Mouse (Mus musculus) neural tube, embryonic 15.5 days (tissue): ENCODE data around the gene Lsm4. TPM values are rescaled to one million over a fixed set of nuclear protein-coding genes. Genes with fewer than 3 reads are reported as not detected.

Experiments
- ATAC-seq: fragments of 200-750 bp; cut with Nextera tagmentation; 2 replicates; pipeline ENCODE4 v1.8.0; 2017; ENCODE audit warnings: mild to moderate bottlenecking, moderate TSS enrichment, moderate library complexity; ENCODE audit not compliant: low FRiP score
- H3K27ac ChIP-seq: fragments of 300-500 bp; sonication (generic); replicated peaks from 2 replicates; pipeline ENCODE4 v1.5.1; 2015; ENCODE audit warnings: mild to moderate bottlenecking, inconsistent platforms
- H3K27me3 ChIP-seq: fragments of 300-500 bp; sonication (generic); replicated peaks from 2 replicates; pipeline ENCODE4 v1.6.1; 2015; ENCODE audit warnings: inconsistent platforms
- H3K36me3 ChIP-seq: fragments of 300-500 bp; sonication (generic); 2 replicates; pipeline ENCODE4 v1.6.1; 2015; ENCODE audit warnings: inconsistent platforms
- H3K4me1 ChIP-seq: fragments of 300-500 bp; sonication (generic); 2 replicates; pipeline ENCODE4 v1.6.1; 2015; ENCODE audit warnings: inconsistent platforms
- H3K4me2 ChIP-seq: fragments of 300-500 bp; sonication (generic); 2 replicates; pipeline ENCODE4 v1.6.1; 2015; ENCODE audit warnings: inconsistent platforms, mild to moderate bottlenecking, moderate library complexity
- H3K4me3 ChIP-seq: fragments of 300-500 bp; sonication (generic); replicated peaks from 2 replicates; pipeline ENCODE4 v1.5.1; 2015; ENCODE audit warnings: mild to moderate bottlenecking, inconsistent platforms
- H3K9ac ChIP-seq: fragments of 300-500 bp; sonication (generic); replicated peaks from 2 replicates; pipeline ENCODE4 v1.6.1; 2015; ENCODE audit warnings: mild to moderate bottlenecking, inconsistent platforms
- H3K9me3 ChIP-seq: fragments of 300-500 bp; sonication (generic); replicated peaks from 2 replicates; pipeline ENCODE4 v1.6.1; 2016; ENCODE audit warnings: inconsistent platforms
- WGBS: fragments of 180-500 bp; shearing (Covaris S2); methylation state at CpG from one replicate; pipeline ENCODE4 v1.1.7; 2015; ENCODE audit warnings: mixed read lengths; 5-methylcytosine and 5-hydroxymethylcytosine counted together
- polyA plus RNA-seq: library from polyadenylated mRNA; unstranded; fragments of >200 nt; fragmentation: Nextera tagmentation; extraction: Ambion mirVana; gene quantifications from 2 replicates; pipeline ENCODE4 v1.2.1, GENCODE M21; 2015

Lsm4 gene
- polyA plus RNA-seq, 1 experiment from 2014 or later: 191 TPM

DNA sequence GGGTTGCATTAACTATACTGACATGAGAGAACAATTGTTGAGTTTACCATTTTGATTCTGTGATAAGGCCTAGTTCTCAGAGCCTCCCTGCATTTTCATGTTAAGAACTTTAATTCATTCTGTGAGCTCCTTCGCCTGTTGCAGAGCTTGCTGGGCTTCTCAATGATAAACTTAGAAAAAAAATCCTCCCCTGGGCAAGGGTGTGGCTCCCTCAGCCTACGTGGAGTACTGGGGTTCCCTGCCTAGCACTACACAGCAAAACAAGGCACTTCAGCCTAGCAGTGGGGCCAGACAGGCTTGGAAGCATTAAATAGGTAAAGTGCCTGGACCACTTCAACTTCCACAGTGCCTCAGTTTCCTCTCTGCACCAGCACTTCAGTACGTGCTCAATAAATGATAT, 8.4 kb downstream of the Lsm4 start:
- Histone ChIP-seq H3K4me1 (peaks cover 13% of the 10 kb centered on the region), H3K4me2 (no peak overlapping the region), H3K4me3 (no peak overlapping the region), H3K27ac (no peak overlapping the region), H3K36me3 (peaks cover 24% of the 10 kb centered on the region), H3K27me3 (no peaks in the 10 kb centered on the region), H3K9ac (no peak overlapping the region), H3K9me3 (no peaks in the 10 kb centered on the region)
- WGBS: 77% methylated on average over 3 of the region's 3 CpGs
- ATAC-seq: no peak

DNA sequence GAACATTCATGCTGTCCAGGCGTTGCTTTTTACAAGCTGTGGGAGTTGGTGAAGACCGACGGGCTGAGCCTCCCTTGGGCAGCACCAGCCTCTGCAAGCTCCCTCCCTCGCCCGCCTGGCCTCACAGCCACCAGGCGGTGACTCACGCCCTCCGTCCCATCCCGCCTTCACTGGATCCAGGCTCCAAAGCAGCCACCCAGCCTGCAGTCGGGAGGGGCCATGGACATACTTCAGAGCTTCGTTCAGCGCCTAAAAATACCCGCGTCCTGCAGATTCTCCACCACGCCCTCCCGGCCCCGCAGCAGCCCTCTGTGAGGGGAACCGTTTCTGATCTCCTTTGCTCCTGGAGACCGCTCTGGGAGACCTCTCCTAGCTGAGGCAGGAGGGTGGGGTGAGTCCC, 9.1 kb downstream of the Lsm4 start:
- no peak overlapping the region for H3K27ac ChIP-seq
- no peak for ATAC-seq
- 0 out of 2 replicates have a peak overlapping the region, but pooled peaks have one; percentile 17 for H3K9ac ChIP-seq

DNA sequence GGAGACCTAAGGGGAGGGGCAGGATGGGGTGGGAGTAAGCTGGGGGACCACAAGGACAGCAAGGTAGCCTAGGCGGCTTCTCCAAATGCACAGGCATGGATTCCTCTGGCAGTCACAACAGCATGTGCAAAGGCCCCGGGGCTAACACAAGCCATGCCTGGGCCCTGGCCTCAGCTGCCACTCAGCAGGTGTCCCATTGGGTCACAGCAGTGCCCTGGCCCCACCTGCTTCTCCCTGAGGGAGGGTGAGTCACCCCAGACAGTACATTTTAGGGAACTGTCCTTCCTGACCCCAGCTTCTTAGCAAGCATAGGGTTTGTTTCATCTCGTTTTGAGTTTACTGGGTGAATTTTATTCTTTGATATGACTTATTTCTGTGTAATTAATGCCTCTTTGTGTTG, 9.6 kb downstream of the Lsm4 start:
- Histone ChIP-seq H3K9me3 (no peaks in the 10 kb centered on the region), H3K4me1 (peaks cover 13% of the 10 kb centered on the region), H3K27me3 (no peaks in the 10 kb centered on the region), H3K9ac (0 out of 2 replicates have a peak overlapping the region, but pooled peaks have one; percentile 17), H3K36me3 (peaks cover 20% of the 10 kb centered on the region), H3K4me3 (no peak overlapping the region), H3K27ac (no peak overlapping the region), H3K4me2 (no peak overlapping the region)
- WGBS: 62% methylated on average over 3 of the region's 3 CpGs
- ATAC-seq: no peak

More for the DNA sequence above, 9.1 kb downstream of the Lsm4 start:
- no peaks in the 10 kb centered on the region for H3K9me3 ChIP-seq
- 11% methylated on average over 19 of the region's 19 CpGs for WGBS
- H3K36me3 ChIP-seq: peaks cover 24% of the 10 kb centered on the region
- H3K4me1 ChIP-seq: peaks cover 13% of the 10 kb centered on the region
- peak overlapping the region; percentile 19 for H3K4me2 ChIP-seq
- no peaks in the 10 kb centered on the region for H3K27me3 ChIP-seq
- no peak overlapping the region for H3K4me3 ChIP-seq

DNA sequence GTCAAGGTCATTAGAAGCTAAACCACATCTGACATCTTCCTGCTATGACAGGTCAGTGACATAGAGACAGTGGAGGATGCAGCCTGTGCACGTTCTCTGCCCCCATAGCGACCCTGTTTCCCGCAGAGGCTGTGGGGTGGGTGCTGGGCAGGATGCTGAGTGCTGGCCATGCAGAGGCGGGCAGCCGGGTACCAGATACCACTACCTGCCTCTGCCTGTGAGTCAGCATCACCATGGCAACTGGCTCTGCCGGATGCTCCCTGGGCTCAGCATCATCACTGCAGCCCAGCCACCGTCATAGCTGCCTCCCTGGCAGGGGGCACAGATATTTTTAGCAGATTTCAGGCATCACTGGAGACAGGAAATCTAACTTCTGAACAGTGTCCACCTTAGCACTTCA, 11.2 kb downstream of the Lsm4 start:
- peak; percentile 69 for ATAC-seq
- peaks cover 5% of the 10 kb centered on the region for H3K36me3 ChIP-seq
- no peak overlapping the region for H3K9ac ChIP-seq
- no peak overlapping the region for H3K27ac ChIP-seq
- no peak overlapping the region for H3K4me3 ChIP-seq
- H3K4me1 ChIP-seq: peaks cover 13% of the 10 kb centered on the region
- 33% methylated on average over 7 of the region's 7 CpGs for WGBS
- no peak overlapping the region for H3K4me2 ChIP-seq
- H3K27me3 ChIP-seq: no peaks in the 10 kb centered on the region
- H3K9me3 ChIP-seq: no peaks in the 10 kb centered on the region

DNA sequence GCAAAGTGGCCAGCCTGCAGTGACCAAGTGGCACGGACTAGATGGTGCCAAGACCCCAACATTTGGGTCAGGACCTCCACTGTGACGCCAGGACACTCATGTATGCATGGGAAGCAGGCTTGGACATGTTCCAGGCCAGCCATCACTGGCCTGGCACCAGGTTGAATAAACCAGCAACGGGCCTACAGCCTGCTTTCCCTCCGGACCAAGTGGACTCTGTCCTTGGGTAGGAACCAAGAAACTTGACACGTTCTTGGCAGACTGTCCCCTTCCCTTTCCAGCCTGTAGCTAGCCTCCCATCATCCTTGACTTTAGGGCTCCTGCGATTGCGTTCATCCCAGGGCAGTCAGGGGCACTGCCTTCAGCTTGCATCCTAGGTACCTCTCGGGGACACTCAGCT, 14.5 kb downstream of the Lsm4 start:
- Histone ChIP-seq H3K4me2 (no peak overlapping the region), H3K27ac (no peak overlapping the region), H3K4me3 (no peak overlapping the region), H3K36me3 (no peaks in the 10 kb centered on the region), H3K9me3 (no peaks in the 10 kb centered on the region), H3K4me1 (peaks cover 26% of the 10 kb centered on the region), H3K27me3 (no peaks in the 10 kb centered on the region), H3K9ac (no peak overlapping the region)
- no peak for ATAC-seq
- WGBS: 86% methylated on average over 8 of the region's 8 CpGs

DNA sequence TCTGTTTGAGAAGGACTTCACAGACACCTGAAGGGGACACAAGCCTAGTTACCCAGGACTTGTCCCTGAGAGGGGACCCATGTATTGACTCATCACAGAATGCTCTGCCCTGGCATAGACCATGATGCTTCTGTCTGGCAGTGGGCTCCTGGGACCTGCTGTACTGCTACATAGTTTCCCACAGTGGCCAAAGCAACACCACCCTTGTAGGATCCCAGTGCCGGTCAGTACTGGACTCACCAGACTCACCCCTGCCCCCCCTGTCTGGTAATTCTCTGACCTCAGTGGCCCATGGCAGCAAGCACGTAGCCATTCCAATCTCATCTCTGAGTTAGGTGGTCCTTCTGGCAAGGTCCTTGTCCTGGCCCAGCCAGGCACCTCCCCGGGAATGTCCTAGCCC, 15.1 kb downstream of the Lsm4 start:
- 97% methylated on average over 3 of the region's 3 CpGs for WGBS
- H3K36me3 ChIP-seq: no peaks in the 10 kb centered on the region
- H3K27ac ChIP-seq: no peak overlapping the region
- H3K4me1 ChIP-seq: peaks cover 26% of the 10 kb centered on the region
- no peak overlapping the region for H3K9ac ChIP-seq
- H3K4me3 ChIP-seq: no peak overlapping the region
- no peak overlapping the region for H3K4me2 ChIP-seq
- no peaks in the 10 kb centered on the region for H3K27me3 ChIP-seq
- H3K9me3 ChIP-seq: no peaks in the 10 kb centered on the region
- ATAC-seq: no peak

DNA sequence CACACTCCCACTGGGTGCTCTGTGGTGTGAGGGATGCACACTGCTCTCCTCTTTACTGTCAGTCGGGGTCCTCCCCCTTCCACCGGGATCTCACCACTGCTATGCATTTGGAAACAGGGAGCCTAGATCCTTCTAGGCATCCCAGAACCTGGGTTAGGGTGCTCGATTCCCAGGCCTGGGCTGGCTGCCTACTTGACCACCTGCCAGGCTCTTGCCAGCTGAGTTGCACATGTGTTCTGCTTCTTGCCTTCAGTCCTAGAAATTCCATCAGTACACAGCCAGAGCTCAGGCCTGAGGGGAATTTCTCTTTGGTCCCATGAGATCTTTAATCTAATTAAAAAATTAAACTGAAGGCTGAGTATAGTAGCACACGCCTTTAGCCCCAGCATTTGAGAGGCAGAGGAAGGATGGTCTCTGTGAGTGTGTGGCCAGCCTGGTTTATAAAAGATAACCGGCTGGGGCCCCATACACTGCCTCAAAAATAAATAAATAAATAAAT, 16.9 kb downstream of the Lsm4 start:
- Histone ChIP-seq H3K4me2 (no peak overlapping the region), H3K27ac (0 out of 2 replicates have a peak overlapping the region, but pooled peaks have one; percentile 28), H3K27me3 (no peaks in the 10 kb centered on the region), H3K4me3 (no peak overlapping the region), H3K4me1 (peaks cover 18% of the 10 kb centered on the region), H3K36me3 (no peaks in the 10 kb centered on the region), H3K9me3 (no peaks in the 10 kb centered on the region), H3K9ac (no peak overlapping the region)
- no peak for ATAC-seq
- 69% methylated on average over 5 of the region's 5 CpGs for WGBS

DNA sequence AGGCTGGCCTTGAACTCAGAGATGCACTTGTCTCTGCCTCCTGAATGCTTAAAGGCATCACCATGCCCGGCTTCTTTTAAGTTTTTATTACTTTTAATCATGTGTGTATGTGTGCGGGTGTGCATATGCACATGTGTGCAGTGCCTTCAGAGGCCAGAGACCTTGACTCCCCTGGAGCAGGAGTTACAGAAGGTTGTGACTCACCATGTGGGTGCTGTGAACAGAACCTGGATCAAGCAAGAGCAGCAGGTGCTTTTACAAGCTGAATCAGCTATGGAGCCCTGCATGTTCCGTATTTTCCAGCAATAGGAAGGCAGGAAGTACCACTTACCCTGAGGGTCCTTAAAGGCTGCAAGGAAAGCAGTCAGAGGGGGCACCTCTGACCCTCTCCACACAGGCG, 18.2 kb downstream of the Lsm4 start:
- Histone ChIP-seq H3K4me1 (peaks cover 31% of the 10 kb centered on the region), H3K27ac (peak overlapping the region; percentile 41; the same call in 1 of the 2 replicates), H3K9me3 (no peaks in the 10 kb centered on the region), H3K36me3 (no peaks in the 10 kb centered on the region), H3K4me3 (peak overlapping the region; percentile 34), H3K9ac (peak overlapping the region; percentile 49; the same call in 1 of the 2 replicates), H3K4me2 (peak overlapping the region; percentile 72), H3K27me3 (no peaks in the 10 kb centered on the region)
- ATAC-seq: no peak
- WGBS: 55% methylated on average over 4 of the region's 4 CpGs

DNA sequence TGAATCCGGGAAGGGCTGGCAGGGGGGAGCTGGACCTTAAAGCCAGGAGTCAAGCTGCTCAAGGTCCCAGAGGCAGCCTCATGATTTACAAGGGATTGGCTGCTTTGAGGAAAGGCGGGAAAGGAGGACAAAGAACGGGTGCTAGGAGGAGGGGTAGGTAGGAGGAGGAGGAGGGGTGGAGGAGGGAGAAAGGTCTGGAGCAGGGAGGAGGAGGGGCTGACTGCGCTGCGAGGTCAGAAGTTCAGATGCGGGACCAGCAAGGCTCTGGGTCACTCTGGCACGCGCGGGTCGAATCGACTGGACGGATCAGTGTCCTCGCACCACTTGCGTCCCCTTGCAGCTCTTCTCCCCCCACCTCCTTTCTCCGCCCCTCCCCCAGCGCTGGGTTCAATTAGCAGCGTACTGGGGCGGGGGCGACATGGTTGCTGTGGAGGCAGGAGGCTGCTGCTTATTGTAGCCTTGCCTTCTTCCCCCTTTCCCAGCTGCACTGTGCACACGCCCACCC, 18.7 kb downstream of the Lsm4 start:
- H3K9me3 ChIP-seq: no peaks in the 10 kb centered on the region
- no peaks in the 10 kb centered on the region for H3K27me3 ChIP-seq
- H3K4me1 ChIP-seq: peaks cover 36% of the 10 kb centered on the region
- ATAC-seq: peak; percentile 20
- peak overlapping the region; percentile 41; the same call in 1 of the 2 replicates for H3K27ac ChIP-seq
- no peaks in the 10 kb centered on the region for H3K36me3 ChIP-seq
- WGBS: under 1% methylated on average over 18 of the region's 20 CpGs
- H3K4me3 ChIP-seq: peak overlapping the region; percentile 34
- peak overlapping the region; percentile 72 for H3K4me2 ChIP-seq
- H3K9ac ChIP-seq: peak overlapping the region; percentile 49; the same call in 1 of the 2 replicates

DNA sequence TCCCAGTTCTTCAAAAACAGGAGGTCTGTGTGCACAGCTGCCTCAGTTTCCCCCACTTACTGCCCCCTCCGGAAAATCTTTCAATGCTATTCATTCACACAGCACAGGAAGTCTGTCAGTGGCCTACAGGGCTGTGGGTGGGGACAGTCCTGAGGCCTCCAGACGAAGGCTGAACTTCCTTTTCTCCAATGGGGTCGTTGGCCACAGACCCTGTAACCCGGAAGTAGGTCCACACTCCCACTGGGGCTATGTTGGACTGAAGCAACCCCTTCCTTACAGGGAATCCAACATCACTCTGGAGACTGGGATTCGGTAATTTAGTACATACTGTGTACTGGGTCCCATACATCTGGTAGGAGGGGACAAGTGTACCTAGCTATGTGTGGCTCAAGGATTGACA, 20.6 kb downstream of the Lsm4 start:
- Histone ChIP-seq H3K4me2 (no peak overlapping the region), H3K4me1 (peaks cover 51% of the 10 kb centered on the region), H3K36me3 (no peaks in the 10 kb centered on the region), H3K27me3 (no peaks in the 10 kb centered on the region), H3K27ac (no peak overlapping the region), H3K9ac (no peak overlapping the region), H3K9me3 (no peaks in the 10 kb centered on the region), H3K4me3 (no peak overlapping the region)
- 76% methylated on average over 5 of the region's 5 CpGs for WGBS
- ATAC-seq: no peak

DNA sequence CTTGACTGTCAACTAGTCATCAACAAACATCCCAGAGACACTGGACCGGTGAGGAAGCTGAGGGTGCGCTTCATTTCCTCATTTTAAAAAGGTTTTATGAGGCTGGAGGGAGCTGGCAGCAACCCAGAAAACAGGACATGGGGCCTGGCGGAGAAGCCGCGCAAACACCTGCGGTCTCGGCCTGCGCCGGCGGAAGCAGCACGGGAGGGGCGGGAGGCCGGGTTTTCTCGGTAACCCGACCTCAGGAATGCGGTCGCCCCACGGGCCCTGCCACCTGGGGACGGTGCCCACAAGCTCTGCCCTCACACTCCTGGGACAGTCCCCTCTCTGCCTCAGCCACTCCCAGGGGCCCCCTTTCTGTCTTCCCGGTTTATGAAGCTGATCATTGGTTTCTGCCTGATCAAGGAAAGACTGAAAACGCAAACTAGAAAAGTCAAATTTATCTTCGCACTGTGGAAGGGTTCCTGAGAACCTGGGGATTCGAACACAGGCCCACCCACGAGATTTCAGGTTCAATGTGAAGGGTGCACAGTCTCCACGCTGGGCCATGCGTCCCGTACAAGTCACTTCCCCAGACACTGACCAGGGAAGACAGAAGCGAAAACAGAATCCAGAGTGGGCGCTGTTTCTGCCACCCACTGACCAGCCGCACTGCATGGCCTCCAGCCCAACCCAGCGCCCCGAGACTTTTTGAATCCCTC, 22.4 kb downstream of the Lsm4 start:
- H3K4me2 ChIP-seq: peak overlapping the region; percentile 60; the same call in 1 of the 2 replicates
- no peaks in the 10 kb centered on the region for H3K36me3 ChIP-seq
- ATAC-seq: no peak
- H3K27ac ChIP-seq: peak overlapping the region; percentile 66; the same call in 1 of the 2 replicates
- no peaks in the 10 kb centered on the region for H3K27me3 ChIP-seq
- H3K4me1 ChIP-seq: peaks cover 46% of the 10 kb centered on the region
- H3K9me3 ChIP-seq: no peaks in the 10 kb centered on the region
- WGBS: 30% methylated on average over 32 of the region's 32 CpGs
- no peak overlapping the region for H3K4me3 ChIP-seq
- H3K9ac ChIP-seq: no peak overlapping the region
